Mouse (Mus musculus) layer of hippocampus, postnatal 25 days (tissue): ENCODE data around the gene Lin7a. TPM values are rescaled to one million over a fixed set of nuclear protein-coding genes. Genes with fewer than 3 reads are reported as not detected.
"Not testable (repeated sequence)": the region's sequence is repeated elsewhere in the genome, so short reads cannot be mapped to it uniquely, and the experiment has no call there.

ENCODE experiments used
- DNase-seq, 2 experiments: peaks; one replicate each; pipeline ENCODE4 v3.0.0; 2022; ENCODE audit warnings: mixed read lengths in 2 of 2, low spot score in 1 of 2; ENCODE audit errors: extremely low spot score in 1 of 2
- total RNA-seq, 2 experiments: library from RNA; stranded (reverse); gene quantifications; 2 replicates each; pipeline ENCODE4 v1.2.3; 2021

Lin7a gene
- total RNA-seq, 2 experiments from 2014 or later, result 31.7 to 40.9 TPM

GRCm38 (mm10) chr10:107236211-107236610, 35.3 kb upstream of the Lin7a start:
- no peak for DNase-seq

- DNase-seq, result no peak
These were observed 34.4 kb upstream of the Lin7a start for GRCm38 (mm10) chr10:107237076-107237475.

GRCm38 (mm10) chr10:107237736-107238135, 33.8 kb upstream of the Lin7a start:
- DNase-seq, result no peak

GRCm38 (mm10) chr10:107238151-107238860, 33.2 kb upstream of the Lin7a start:
- DNase-seq, result no peak

- DNase-seq, result no peak
These were observed 32.5 kb upstream of the Lin7a start for GRCm38 (mm10) chr10:107238861-107239435.

- DNase-seq, result no peak
These were observed 31.7 kb upstream of the Lin7a start for GRCm38 (mm10) chr10:107239651-107240330.

- no peak for DNase-seq
These were observed 31.0 kb upstream of the Lin7a start for GRCm38 (mm10) chr10:107240446-107240845.

- no peak for DNase-seq
These were observed 30.5 kb upstream of the Lin7a start for GRCm38 (mm10) chr10:107240986-107241385.

GRCm38 (mm10) chr10:107241406-107241805, 30.1 kb upstream of the Lin7a start:
- no peak for DNase-seq

GRCm38 (mm10) chr10:107241999-107242398, 29.5 kb upstream of the Lin7a start:
- DNase-seq, result not testable (repeated sequence)

GRCm38 (mm10) chr10:107242696-107243400, 28.6 kb upstream of the Lin7a start:
- DNase-seq, result no peak

GRCm38 (mm10) chr10:107244211-107244610, 27.3 kb upstream of the Lin7a start:
- no peak for DNase-seq

- DNase-seq, result no peak
These were observed 26.6 kb upstream of the Lin7a start for GRCm38 (mm10) chr10:107244691-107245530.

GRCm38 (mm10) chr10:107245531-107245840, 26.0 kb upstream of the Lin7a start:
- DNase-seq, result no peak

- no peak for DNase-seq
These were observed 25.5 kb upstream of the Lin7a start for GRCm38 (mm10) chr10:107245961-107246460.

- DNase-seq, result no peak
These were observed 24.4 kb upstream of the Lin7a start for GRCm38 (mm10) chr10:107247001-107247670.

GRCm38 (mm10) chr10:107248481-107248880, 23.0 kb upstream of the Lin7a start:
- no peak for DNase-seq

- DNase-seq, result no peak
These were observed 22.4 kb upstream of the Lin7a start for GRCm38 (mm10) chr10:107249056-107249455.

GRCm38 (mm10) chr10:107249606-107250186, 21.8 kb upstream of the Lin7a start:
- no peak for DNase-seq
